Mouse (Mus musculus) gastrocnemius, adult 18-20 months (tissue): ENCODE data around the gene Spata32. TPM values are rescaled to one million over a fixed set of nuclear protein-coding genes. Genes with fewer than 3 reads are reported as not detected.

Experiments
- DNase-seq: peaks from one replicate; pipeline ENCODE4 v3.0.0; 2021; ENCODE audit warnings: low spot score
- long read RNA-seq, 2 experiments: library from polyadenylated mRNA; stranded (forward); transcript quantifications; one replicate each; pipeline ENCODE4 v2.0.0; 2021
- total RNA-seq, 2 experiments: library from RNA; stranded (reverse); gene quantifications; 2 replicates each; pipeline ENCODE4 v1.2.3; 2021

Gene Spata32
- not detected for total RNA-seq
- long read RNA-seq, experiment 1: 0 reads
- long read RNA-seq, experiment 2: 0 reads

DNA sequence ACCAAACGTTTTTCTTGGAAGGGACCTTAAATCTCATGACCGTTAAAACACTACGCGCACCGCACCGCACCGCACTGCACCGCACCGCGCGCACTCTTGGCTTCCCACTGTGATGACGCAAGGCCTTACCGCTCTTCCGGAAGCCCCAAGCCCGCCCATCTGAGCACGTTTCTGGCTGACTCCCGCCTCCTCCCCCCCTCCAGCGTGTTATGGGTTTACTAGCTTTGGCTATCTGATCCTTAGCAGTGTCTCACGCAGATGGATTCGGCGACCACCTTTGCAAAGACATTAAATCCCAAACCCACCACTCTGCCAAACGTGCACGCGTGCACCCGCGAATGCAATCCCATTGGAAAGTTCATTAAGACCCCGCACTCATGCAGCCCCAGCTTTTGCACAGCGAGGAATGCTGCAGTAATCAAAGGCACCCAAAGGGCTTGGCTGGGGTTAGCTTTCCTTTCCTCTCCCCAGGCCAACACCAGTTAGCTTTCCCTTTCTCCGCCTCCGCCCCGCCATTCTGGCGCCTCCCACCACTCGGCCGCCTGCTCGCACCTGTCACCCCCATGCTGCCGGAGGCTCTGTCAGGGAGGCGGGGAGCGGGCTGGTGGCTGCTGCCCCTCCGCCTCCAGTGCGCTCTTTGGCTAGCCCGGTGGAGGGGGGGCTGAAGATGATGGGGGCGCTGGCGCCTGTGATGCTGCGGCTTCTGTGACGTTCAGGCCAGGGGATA lies at the start of gene Spata32:
Spata32 (minus strand) TSS at position 643 of the 727 bp plus-strand sequence.
- peak; percentile 47 for DNase-seq

DNA sequence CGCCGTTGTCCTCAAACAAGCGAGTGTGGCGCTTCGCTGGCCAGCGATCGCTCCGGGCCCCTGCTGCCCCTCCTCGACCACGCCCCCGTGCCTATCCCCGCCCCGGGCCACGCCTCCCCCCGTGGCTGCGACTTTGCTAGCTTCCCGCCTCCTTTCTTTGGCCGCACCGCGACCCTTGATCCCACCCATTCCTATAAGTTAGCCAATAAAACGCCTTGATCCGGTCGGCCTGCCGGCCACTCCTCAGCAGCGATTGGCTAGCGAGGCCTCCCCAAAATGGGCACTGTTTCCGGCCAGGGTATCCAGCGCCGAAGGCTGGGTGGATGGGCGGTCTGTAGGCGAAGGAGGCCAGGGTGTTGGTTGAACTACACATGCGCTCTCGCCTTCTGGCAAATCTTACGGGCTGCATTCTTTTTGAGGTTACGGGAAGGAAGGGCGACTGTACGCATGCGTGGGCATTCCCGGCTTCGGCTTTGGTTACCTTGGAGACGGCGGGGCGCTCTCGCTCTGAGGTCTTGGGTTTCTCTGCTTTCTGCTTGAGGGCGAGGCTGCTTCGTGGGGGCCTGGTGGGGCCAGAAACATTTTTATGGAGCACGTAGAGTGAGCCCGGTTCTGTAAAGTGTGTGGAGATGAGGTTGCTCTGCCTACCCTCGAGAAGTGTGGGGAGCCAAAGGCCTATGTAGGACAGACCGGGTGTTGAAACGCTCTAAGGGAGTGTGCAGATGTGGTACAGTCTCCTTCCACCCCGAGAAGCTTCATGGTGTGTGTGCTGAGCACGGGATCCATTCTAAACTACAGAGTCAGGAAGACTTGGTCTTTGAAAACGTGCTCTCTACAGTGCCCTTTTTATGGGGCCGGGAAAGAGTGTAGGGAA lies 49.4 kb upstream of the Spata32 start, which contains the start of gene Map3k14:
Map3k14 (minus strand) TSS at position 127 of the 874 bp plus-strand sequence.
- peak; percentile 100 for DNase-seq

DNA sequence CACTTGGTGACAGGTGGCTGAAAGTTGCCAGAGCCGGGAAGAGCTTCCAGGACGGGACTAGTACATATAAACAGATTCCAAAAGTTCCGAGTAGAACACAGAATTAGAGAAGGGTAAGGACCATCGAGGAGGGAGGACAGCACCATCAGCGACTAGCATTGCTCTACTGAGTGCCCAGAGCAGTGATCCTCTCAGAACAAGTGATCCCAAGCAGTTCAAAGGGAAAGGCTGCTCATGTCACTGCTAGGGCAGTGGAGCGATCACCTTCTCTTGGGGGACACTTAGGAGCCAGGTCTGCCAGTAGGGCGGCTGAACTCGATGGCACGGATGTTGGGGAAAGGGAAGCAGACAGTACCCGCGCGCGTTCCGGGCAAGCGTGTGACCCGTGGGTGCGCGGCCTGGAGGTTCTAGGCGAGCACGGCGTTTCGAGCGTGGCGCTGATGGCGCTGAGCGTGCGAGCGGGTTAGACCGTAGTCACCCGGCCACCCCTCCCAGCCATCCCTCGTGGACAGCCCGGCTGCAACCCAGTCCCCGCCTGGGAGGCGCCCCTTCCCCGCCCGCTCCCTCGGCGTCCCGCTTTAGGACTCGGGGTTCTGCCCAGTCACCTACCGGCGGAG lies 48.6 kb upstream of the Spata32 start:
- peak; percentile 40 for DNase-seq

DNA sequence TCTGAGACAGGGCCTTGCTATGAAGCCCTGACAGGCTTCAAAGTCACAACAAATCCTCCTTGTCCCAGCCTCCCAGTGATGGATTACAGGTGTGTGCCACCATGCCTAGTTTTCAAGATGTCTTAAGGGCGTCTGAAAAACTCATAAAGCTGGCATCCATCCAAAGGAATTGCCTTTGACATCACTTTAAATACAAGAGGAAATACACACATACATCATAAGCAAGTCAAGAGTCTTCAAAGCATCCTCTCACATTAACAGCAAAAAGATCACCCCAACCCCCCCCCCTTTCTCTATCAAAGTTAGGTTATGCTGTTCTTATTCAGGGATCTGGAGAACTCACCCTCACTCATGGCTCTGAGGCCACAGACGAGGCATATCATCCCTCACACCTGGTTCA lies 47.6 kb upstream of the Spata32 start:
- no peak for DNase-seq

DNA sequence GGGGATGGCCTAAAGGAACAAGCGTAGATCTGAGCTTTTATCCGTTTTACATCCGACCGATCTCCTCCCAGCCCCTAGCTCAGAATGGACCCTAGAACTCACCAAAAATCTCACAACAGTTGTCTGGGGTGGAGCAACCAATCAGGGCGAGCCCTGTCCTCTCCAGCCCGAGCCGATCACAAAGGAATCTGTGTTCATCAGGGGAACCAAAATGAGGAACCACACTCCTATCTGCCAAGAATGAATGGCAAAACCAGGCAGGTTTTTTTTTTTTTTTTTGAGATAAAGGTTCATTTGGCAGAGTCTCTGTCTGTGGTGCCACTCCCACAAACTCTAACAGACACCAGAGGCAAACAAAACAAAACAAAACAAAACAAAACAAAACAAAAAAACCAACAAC lies 47.0 kb upstream of the Spata32 start:
- no peak for DNase-seq

DNA sequence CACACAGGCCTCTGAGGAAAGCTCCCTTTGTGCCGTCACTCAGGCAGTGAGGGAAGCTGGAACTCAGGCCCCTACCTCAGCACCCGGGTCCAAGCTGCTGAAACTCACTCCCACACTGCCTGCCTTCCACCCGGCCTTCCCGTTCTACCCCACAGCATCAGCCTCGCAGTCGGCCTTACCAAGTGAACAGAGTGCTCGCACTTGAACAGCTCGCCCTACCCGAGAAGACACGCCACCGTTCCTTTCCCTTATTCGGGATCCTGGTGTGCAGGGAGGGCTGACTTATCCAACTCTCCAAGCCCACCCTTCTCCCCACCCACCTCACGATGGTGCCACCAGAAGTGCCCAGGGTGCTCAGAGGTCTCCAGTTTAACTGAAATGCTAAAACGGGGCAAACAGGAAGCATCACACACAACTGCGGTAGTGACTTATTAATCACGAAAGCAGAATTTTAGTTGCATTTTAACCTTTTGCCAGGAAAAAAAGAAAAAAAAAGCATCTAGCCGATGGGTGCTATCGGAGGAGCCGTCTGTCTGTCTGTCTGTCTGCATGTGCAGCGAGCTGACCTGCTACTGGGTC lies 46.3 kb upstream of the Spata32 start:
- DNase-seq: no peak

DNA sequence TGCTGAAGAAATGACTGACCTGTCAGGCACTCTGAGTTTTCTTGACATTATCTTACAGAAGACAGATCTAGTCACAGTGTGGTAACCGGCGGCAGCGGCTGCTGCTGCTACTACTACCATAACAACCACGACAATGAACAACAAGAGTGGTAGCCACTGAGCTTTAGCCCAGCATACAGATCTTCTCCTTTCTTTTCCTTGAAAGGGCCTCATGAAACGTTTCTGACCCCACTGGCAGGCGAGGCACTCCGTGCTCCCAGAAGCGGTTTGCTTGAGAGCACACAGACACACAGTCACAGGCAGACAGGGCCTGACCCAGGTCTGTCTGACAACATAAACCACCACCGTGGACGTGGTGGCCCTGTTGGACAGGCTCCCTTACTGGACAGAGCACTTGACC lies 45.3 kb upstream of the Spata32 start:
- no peak for DNase-seq

DNA sequence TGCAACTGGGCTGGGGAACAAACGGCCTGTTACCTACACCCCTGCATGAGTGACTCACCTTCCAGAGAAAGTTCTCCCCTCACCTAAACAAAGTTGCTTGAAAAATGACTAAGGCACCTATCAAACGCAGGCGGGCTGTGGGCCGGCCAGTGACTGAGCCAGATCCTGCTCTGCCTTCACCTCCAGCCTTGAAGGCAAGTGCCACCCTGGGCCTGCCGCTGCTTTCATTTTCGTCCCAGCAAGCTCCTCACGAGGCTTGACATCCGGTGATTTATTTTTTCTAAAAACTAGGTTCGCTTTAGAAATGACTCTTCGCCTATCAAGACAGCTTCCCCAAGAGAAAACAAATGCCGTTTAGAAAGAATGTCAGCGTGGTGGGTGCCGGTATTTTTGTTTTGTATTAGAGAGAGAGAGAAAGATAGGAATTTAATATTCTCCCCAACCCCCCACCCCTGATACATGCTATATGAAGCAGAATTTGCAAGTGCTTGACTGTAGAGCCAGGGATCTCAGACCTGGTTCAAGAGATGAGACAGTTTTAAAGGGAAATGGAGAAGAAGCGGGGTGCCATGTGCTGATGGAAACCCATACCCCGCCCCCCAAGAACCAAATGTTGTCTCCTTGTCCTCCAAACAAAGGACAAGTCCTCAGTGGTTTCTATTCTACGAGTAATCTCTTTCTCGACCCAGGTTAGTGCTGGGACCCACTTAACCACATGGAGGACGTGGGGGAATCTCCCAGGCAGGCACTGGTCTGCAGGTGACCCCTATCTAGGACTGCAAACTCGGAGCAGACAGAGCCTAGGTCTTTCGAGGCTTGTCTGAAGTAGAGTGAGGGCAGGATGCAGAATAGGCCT lies 44.4 kb upstream of the Spata32 start:
- no peak for DNase-seq

DNA sequence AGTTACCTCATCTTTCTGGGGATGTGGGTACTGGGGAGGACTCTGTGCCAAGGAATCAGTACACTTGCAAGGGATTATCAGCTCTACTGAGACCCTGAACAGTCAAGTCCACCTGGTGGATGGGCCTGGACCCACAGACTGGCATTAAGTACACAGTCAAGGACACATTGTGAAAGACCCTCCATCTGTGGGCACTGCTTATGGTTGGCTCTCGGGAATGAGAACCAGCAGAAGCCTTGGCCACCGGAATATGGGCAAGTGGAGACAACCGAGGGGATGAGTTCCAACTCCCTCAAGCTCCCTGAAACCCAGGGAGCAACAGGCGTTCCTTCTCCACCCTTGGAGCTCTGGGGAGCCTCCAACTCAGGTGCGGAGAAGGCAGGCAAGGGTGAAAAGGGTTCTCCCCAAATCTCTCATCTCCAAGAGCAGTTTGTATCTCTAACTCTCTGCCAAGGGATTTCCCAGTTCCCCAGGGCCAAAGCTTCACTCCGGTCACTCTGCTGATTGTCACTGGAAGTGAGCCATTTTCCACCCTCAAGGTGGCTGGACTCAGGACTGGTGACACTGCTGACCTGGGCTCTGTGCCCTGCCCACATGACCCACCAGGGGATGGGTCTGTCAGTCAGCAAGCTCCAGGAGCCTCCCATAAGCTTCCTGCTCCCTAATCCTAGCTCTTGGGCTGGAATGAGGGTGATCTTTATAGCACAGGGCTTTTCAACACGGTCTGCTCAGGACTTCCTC lies 43.6 kb upstream of the Spata32 start:
- DNase-seq: peak; percentile 76

DNA sequence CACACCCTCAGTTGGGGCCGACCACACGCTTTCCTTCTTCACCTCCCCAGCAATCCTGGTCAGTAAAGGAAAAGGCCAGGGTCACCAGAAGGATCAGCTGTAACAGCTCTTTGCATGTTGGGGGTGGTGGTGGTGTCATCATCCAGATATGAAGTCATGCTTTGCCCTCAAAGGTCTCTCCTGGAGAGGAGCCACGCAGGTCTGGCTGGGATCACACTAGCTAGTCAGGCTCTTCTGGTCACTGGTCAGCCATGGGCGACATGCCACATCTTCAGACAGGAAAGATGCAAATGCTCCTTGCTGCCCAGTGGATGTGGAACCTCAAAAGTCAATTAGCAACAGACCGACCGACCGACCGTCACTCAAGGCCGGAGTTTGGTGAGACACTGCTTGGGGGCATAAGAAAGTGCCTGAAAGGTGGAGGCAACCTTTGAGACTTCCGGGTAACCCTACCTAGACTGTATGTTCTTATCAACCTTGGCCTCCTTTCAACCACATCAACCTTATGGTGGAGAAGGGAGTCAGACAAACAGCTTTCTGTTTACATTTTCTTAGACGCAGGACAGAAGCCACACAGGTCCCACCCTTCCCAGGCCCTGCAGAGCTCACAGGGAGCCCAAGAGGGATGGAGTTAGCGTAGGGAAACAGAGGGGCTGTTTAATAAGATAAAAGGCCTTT lies 42.4 kb upstream of the Spata32 start:
- no peak for DNase-seq

DNA sequence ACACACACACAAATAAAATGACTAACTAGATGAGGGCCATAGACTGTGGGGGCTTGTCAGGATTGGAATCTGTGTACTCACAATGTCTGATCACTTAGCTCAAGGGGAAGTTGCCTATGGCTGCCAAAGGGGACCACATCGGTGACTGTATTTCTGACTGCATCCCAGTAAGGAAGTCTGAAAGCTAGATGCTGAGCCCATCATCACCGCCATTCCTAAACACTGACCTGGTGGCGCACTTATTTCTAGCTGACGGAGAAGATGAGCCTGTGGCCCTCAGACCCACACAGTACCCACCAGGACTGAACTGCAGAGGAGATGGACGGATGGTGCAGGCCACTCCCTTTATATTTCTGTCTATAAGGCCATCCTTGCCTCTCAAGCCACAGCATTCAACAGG lies 41.8 kb upstream of the Spata32 start:
- no peak for DNase-seq

DNA sequence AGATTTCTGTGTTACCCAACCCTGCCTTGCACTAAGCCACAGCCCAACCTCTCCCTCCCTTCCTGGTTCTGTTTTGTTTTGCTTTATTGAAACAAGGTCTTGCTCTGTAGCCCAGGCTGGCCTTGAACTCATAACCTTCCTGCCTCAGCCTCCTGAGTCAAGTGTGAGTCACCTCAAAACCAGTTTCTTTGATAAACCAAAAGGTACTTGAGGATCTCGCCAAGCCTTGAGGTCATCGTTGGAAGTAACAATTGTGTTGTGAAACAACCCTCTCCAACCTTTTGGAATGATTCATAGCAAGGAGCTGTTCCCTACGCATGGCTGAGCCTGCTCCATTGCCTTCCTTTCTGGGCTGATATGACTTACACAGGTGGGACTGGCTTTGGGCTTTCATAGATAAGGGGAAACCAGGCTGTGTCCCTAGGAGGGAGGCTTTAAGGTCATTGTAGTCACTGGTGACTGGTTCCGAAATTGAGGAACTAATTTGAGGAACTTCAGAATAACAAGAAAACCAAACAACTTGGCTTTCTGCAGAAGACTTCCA lies 39.8 kb upstream of the Spata32 start:
- no peak for DNase-seq

DNA sequence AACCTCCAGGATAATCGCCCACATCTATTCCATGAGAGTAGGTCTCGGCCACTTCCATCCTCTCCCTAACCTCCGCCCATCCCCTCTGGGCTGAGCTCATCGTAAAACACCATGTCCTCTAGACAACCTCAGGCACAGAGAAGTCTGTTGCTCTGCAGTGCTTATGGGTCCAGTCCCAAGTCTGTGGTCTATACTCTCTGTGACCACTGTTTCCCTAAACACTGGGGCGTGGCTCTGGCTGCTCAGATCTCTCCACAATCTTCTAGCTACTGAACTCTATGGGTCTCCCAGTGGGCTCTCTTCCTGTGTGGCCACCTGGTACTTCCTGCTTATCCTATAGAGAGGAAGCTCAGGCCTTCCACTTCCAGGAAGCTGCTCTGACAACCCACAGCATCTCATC lies 35.4 kb upstream of the Spata32 start:
- no peak for DNase-seq

DNA sequence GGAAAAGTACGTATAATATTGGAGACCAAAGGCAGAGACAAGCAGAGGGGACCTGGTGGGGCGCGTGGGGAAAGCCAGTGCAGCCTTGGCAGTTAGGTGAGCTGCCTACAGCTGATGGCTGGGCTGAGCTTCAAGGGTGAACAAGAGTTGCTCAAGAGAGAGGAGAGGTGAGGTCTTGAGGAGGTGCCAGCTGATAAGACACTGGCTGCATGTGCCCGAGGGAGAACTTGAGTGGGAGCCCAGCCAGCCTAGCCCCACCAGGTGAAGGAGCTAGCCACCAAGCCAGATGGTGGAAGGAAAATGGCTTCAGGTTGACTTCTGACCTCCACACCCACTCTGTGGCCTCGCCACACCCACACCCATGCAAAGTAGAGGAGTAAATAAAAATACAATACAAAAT lies 34.1 kb upstream of the Spata32 start:
- DNase-seq: no peak

DNA sequence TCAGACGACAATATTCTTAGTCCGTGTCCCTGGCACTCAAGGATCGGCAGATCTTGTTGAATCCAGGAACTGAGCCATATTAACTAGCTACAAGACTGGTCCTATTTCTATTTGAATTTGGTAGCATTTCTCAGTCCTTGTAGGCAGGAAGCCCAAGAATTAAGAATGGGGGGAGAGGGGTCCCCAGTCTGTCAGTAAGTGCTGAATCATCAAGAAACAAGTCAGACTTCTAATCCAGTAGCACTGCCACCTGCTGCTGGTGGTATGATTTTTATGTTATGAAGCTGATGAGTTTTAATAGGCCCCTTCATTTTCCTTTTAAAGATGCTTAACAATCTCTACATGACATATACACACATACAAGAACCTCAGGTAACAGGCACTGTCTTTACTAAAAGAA lies 32.1 kb upstream of the Spata32 start:
- DNase-seq: no peak

DNA sequence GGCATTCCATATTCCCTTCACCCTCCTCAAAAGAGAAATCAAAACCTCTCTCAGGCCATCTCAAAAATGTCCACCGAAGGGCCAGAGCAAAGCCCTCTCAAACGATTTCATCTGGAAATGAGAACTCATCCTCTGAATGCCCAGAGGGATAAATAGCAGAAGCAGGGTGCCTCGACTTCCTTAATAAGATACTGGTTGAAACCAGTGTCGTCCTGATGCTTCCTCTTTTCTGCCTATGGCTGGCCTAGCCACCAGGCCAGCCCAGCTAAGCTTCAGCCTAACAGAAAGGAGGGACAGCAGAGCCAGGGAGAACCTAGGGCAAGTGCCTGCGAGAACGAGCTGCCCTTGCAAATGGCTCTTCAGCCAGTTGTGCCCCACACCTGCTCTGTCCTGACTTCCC lies 31.3 kb upstream of the Spata32 start:
- DNase-seq: no peak

DNA sequence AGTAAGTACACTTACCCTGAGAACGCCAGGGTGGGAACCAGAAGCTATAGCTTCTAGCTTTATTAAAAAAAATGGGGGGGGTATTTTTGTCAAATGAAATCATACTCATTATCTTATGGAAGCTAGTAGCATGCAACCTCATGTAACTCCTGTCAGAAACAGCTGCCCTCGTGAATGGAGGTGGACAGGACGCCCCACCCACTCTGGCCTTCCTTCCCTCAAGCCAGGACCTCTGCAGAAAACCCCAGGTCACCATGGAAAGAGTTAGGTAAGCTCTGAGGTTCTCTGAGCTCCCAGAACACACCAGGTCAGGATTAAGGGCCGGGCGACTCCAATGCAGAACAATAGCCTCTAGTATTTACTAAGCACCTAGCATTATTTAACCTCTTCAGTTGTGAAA lies 30.6 kb upstream of the Spata32 start:
- no peak for DNase-seq

DNA sequence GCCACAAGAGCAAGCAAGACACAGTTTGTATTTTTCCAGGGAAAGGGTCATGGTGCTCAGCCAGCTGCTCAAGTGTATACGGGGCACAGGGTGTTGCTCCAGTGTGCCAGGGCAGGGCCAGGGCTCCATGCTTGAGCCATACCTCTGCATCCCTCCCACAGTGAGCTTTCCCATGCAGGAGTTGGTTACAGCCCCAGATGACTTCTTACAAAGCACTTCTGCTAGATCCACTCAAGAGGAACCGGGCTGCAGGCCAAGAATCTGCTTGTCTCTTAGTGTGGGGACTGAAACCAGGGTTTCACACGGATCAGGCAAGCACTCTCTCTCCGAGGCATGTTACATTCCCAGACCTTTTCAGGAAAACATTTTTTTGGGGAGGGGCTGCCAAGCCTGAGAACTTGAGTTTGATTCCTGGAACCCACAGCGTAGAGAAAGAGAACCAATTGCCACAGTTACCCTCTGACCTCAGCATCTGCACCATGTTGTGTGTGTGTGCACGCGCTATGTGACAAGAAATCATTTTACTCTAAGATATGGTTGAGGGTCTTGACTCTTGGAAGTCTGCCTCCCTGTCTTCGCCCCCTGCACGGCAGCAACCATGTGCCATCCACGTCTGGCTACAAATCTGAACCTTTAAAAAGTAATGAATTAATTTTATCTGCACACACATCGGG lies 29.4 kb upstream of the Spata32 start:
- DNase-seq: peak; percentile 65
